Mouse (Mus musculus): ENCODE results near the gene Ncam2.
"Not testable (repeated sequence)": the region's sequence is repeated elsewhere in the genome, so short reads cannot be mapped to it uniquely, and the experiment has no call there.

The Ncam2 gene

GRCm38 (mm10) chr16:81284859-81285837 is 84.7 kb downstream of the Ncam2 start:
- no peak for DNase-seq (ENCODE audit: extremely low spot score, low read depth, low spot score)

GRCm38 (mm10) chr16:81285882-81286281 is 85.4 kb downstream of the Ncam2 start:
- DNase-seq (ENCODE audit: extremely low spot score, low read depth, low spot score): no peak

- no peak for DNase-seq (ENCODE audit: extremely low spot score, low read depth, low spot score)
Measured at GRCm38 (mm10) chr16:81303806-81304205, 103.3 kb downstream of the Ncam2 start.

GRCm38 (mm10) chr16:81309215-81309614 is 108.7 kb downstream of the Ncam2 start:
- DNase-seq (ENCODE audit: extremely low spot score, low read depth, low spot score): no peak

GRCm38 (mm10) chr16:81319037-81319436 is 118.5 kb downstream of the Ncam2 start:
- no peak for DNase-seq (ENCODE audit: extremely low spot score, low read depth, low spot score)

- DNase-seq (ENCODE audit: extremely low spot score, low read depth, low spot score): no peak
Measured at GRCm38 (mm10) chr16:81330539-81330938, 130.0 kb downstream of the Ncam2 start.

- no peak for DNase-seq (ENCODE audit: extremely low spot score, low read depth, low spot score)
Measured at GRCm38 (mm10) chr16:81365901-81366300, 165.4 kb downstream of the Ncam2 start.

GRCm38 (mm10) chr16:81374234-81374633 is 173.7 kb downstream of the Ncam2 start:
- no peak for DNase-seq (ENCODE audit: extremely low spot score, low read depth, low spot score)

- no peak for DNase-seq (ENCODE audit: extremely low spot score, low read depth, low spot score)
Measured at GRCm38 (mm10) chr16:81380434-81380833, 179.9 kb downstream of the Ncam2 start.

GRCm38 (mm10) chr16:81388646-81389045 is 188.1 kb downstream of the Ncam2 start:
- DNase-seq (ENCODE audit: extremely low spot score, low read depth, low spot score): no peak

GRCm38 (mm10) chr16:81434559-81434958 is 234.1 kb downstream of the Ncam2 start:
- DNase-seq (ENCODE audit: extremely low spot score, low read depth, low spot score): no peak

- DNase-seq (ENCODE audit: extremely low spot score, low read depth, low spot score): no peak
Measured at GRCm38 (mm10) chr16:81437091-81437867, 236.8 kb downstream of the Ncam2 start.

- DNase-seq (ENCODE audit: extremely low spot score, low read depth, low spot score): no peak
Measured at GRCm38 (mm10) chr16:81437868-81438249, 237.4 kb downstream of the Ncam2 start.

GRCm38 (mm10) chr16:81450851-81451250 is 250.4 kb downstream of the Ncam2 start:
- no peak for DNase-seq (ENCODE audit: extremely low spot score, low read depth, low spot score)

- DNase-seq (ENCODE audit: extremely low spot score, low read depth, low spot score): no peak
Measured at GRCm38 (mm10) chr16:81452988-81453387, 252.5 kb downstream of the Ncam2 start.

- no peak for DNase-seq (ENCODE audit: extremely low spot score, low read depth, low spot score)
Measured at GRCm38 (mm10) chr16:81454472-81454871, 254.0 kb downstream of the Ncam2 start.

GRCm38 (mm10) chr16:81462731-81463130 is 262.2 kb downstream of the Ncam2 start:
- not testable (repeated sequence) for DNase-seq (ENCODE audit: extremely low spot score, low read depth, low spot score)

GRCm38 (mm10) chr16:81472925-81473324 is 272.4 kb downstream of the Ncam2 start:
- no peak for DNase-seq (ENCODE audit: extremely low spot score, low read depth, low spot score)

- no peak for DNase-seq (ENCODE audit: extremely low spot score, low read depth, low spot score)
Measured at GRCm38 (mm10) chr16:81481058-81481457, 280.6 kb downstream of the Ncam2 start.

- DNase-seq (ENCODE audit: extremely low spot score, low read depth, low spot score): no peak
Measured at GRCm38 (mm10) chr16:81496111-81496510, 295.6 kb downstream of the Ncam2 start.

GRCm38 (mm10) chr16:81502578-81502977 is 302.1 kb downstream of the Ncam2 start:
- DNase-seq (ENCODE audit: extremely low spot score, low read depth, low spot score): no peak

- no peak for DNase-seq (ENCODE audit: extremely low spot score, low read depth, low spot score)
Measured at GRCm38 (mm10) chr16:81536230-81536629, 335.7 kb downstream of the Ncam2 start.
